Mouse (Mus musculus): ENCODE data around the gene Ehhadh. TPM values are rescaled to one million over a fixed set of nuclear protein-coding genes. Genes with fewer than 3 reads are reported as not detected.

Ehhadh gene
- total and polyA plus RNA-seq, 3 experiments, result 0.93 to 2.9 (median 1.1) TPM

- H3K4me3 ChIP-seq (replicated peaks in 1 of 3; ENCODE audit: low read depth in 2 of 3, low read length in 2 of 3, poor library complexity in 1 of 3), result no peak overlapping the region
These were observed 27.5 kb upstream of the Ehhadh start for GRCm38 (mm10) chr16:21814861-21815668.

GRCm38 (mm10) chr16:21813164-21813834 is 25.7 kb upstream of the Ehhadh start:
- no peak for DNase-seq (ENCODE audit: extremely low read depth)

More at GRCm38 (mm10) chr16:21814861-21815668, 27.5 kb upstream of the Ehhadh start:
- dilution Hi-C loops (cut with MboI; ENCODE audit: extremely low pct_ligation_motif_present, extremely low pct_unique_long_range_greater_than_20kb, low sequenced_read_pairs), result no loop called here
- no peaks in the 10 kb centered on the region for H3K79me2 ChIP-seq (replicated peaks; ENCODE audit: control insufficient read depth, extremely low read depth, insufficient read depth, poor library complexity, severe bottlenecking)
- peaks cover 2 to 11% of the 10 kb centered on the region in 2 experiments for H3K36me3 ChIP-seq (replicated peaks in 1 of 2; ENCODE audit: control insufficient read depth in 1 of 2, insufficient read depth in 1 of 2, low read length in 1 of 2)
- peaks cover 8 to 38% of the 10 kb centered on the region in 2 experiments for H3K4me1 ChIP-seq (ENCODE audit: control insufficient read depth in 1 of 2, insufficient read depth in 2 of 2)
- peak overlapping the region; percentile 76 for H3K4me2 ChIP-seq (ENCODE audit: insufficient read depth, low read depth, poor library complexity, severe bottlenecking)
- in situ Hi-C loops (cut with MboI; ENCODE audit: low pct_ligation_motif_present, low pct_unique_long_range_greater_than_20kb, low sequenced_read_pairs), result no loop called here
- DNase-seq (ENCODE audit: extremely low read depth), result peak; percentile 53
- H3K27me3 ChIP-seq (replicated peaks), result no peaks in the 10 kb centered on the region
- no peak overlapping the region for H3K27ac ChIP-seq (ENCODE audit: insufficient read depth, low read depth)
- TF ChIP-seq POLR2AphosphoS2 (IDR thresholded peaks at IDR 0.05; ENCODE audit: low read depth, low read length) (no peak), CTCF (conservative IDR thresholded peaks at IDR 0.05 in 1 of 2, IDR thresholded peaks at IDR 0.05 in 1 of 2; ENCODE audit: low read depth in 2 of 2, low read length in 2 of 2) (peak; percentile 82 to 96), SMC3 (IDR thresholded peaks at IDR 0.05; ENCODE audit: low read depth, low read length) (peak; percentile 79), UBTF (IDR thresholded peaks at IDR 0.05; ENCODE audit: low read depth, low read length) (no peak), USF2 (conservative IDR thresholded peaks at IDR 0.05; ENCODE audit: low read depth, low read length) (no peak), MAZ (IDR thresholded peaks at IDR 0.05; ENCODE audit: low read depth, low read length) (no peak), CHD2 (IDR thresholded peaks at IDR 0.05; ENCODE audit: low read length) (no peak), HCFC1 (IDR thresholded peaks at IDR 0.05; ENCODE audit: low read depth, low read length) (peak; percentile 20; the same call in 1 of the 2 replicates), ELF1 (IDR thresholded peaks at IDR 0.05; ENCODE audit: low read depth, low read length) (peak; percentile 36; the same call in 1 of the 2 replicates), MAFK (IDR thresholded peaks at IDR 0.05; ENCODE audit: insufficient replicate concordance, low read length) (peak; percentile 95), RAD21 (IDR thresholded peaks at IDR 0.05; ENCODE audit: low read depth, low read length) (peak; percentile 74), TBP (conservative IDR thresholded peaks at IDR 0.05; ENCODE audit: low read depth, low read length) (0 out of 2 replicates have a peak, but pooled peaks have one; percentile 23)
- H3K9me3 ChIP-seq (replicated peaks; ENCODE audit: low read length), result no peaks in the 10 kb centered on the region
- peak overlapping the region; percentile 37; the same call in 1 of the 2 replicates for H3K9ac ChIP-seq (ENCODE audit: insufficient read depth, low read depth)

More at GRCm38 (mm10) chr16:21813164-21813834, 25.7 kb upstream of the Ehhadh start:
- Histone ChIP-seq H3K4me3 (replicated peaks in 1 of 3; ENCODE audit: low read depth in 2 of 3, low read length in 2 of 3, poor library complexity in 1 of 3) (no peak overlapping the region), H3K4me2 (ENCODE audit: insufficient read depth, low read depth, poor library complexity, severe bottlenecking) (no peak overlapping the region), H3K27me3 (replicated peaks) (no peaks in the 10 kb centered on the region), H3K36me3 (replicated peaks in 1 of 2; ENCODE audit: control insufficient read depth in 1 of 2, insufficient read depth in 1 of 2, low read length in 1 of 2) (peaks cover 7 to 26% of the 10 kb centered on the region in 2 experiments), H3K79me2 (replicated peaks; ENCODE audit: control insufficient read depth, extremely low read depth, insufficient read depth, poor library complexity, severe bottlenecking) (no peaks in the 10 kb centered on the region), H3K9me3 (replicated peaks; ENCODE audit: low read length) (peaks cover 2% of the 10 kb centered on the region), H3K4me1 (ENCODE audit: control insufficient read depth in 1 of 2, insufficient read depth in 2 of 2) (peaks cover 6 to 32% of the 10 kb centered on the region in 2 experiments), H3K27ac (ENCODE audit: insufficient read depth, low read depth) (no peak overlapping the region), H3K9ac (ENCODE audit: insufficient read depth, low read depth) (no peak overlapping the region)
- TF ChIP-seq USF2 (conservative IDR thresholded peaks at IDR 0.05; ENCODE audit: low read depth, low read length) (no peak), NELFE (IDR thresholded peaks at IDR 0.05; ENCODE audit: low read depth, low read length) (no peak), SIN3A (IDR thresholded peaks at IDR 0.05; ENCODE audit: low read length) (no peak), SMC3 (IDR thresholded peaks at IDR 0.05; ENCODE audit: low read depth, low read length) (no peak), MAX (IDR thresholded peaks at IDR 0.05; ENCODE audit: low read length) (no peak), ZMIZ1 (IDR thresholded peaks at IDR 0.05; ENCODE audit: low read depth, low read length) (no peak), MAFK (IDR thresholded peaks at IDR 0.05; ENCODE audit: insufficient replicate concordance, low read length) (no peak), CHD2 (IDR thresholded peaks at IDR 0.05; ENCODE audit: low read length) (no peak), MYC (IDR thresholded peaks at IDR 0.05; ENCODE audit: low read depth, low read length) (no peak), ELF1 (IDR thresholded peaks at IDR 0.05; ENCODE audit: low read depth, low read length) (no peak), KAT2A (IDR thresholded peaks at IDR 0.05; ENCODE audit: insufficient replicate concordance, low read length) (no peak)
- dilution Hi-C loops (cut with MboI; ENCODE audit: extremely low pct_ligation_motif_present, extremely low pct_unique_long_range_greater_than_20kb, low sequenced_read_pairs), result no loop called here
- in situ Hi-C loops (cut with MboI; ENCODE audit: low pct_ligation_motif_present, low pct_unique_long_range_greater_than_20kb, low sequenced_read_pairs), result no loop called here
